8 mouse cellular contexts compared by ENCODE assay signal in the genomic region with DNA sequence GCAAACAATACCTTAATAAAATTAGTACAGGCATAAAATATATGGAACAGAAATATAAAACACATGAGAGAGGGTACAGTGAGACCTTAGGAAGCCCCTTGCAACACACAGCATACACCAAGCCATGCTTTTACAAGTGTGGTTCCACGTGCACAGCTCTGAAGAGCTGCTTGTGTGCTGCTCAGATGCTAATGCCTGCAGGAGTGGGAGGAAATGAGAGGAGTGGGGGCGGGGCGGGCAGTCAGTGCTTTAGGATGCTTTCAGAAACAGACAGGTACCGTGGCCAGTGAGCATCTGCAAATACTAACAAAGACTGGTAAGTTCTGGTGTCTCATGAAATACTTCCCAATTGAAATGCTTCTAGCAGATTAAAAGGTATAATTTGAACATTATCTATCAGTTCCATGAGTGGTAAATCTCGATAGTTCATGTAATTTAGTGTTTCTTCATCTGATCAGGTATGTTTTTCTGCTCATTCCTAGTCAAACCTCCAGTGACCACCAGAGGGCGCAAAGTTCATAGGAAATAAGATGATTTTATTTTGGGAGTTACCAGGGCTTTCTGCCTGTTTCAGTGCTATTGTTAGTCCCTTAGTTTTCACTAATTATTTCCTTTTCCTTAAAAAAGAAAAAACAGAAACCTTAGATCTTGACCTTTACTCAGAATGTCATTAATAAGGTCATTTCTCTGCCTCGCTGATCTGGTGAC. TPM values are rescaled to one million over a fixed set of nuclear protein-coding genes. Genes with fewer than 3 reads are reported as not detected.
DNase-seq lines count a peak whose midpoint lies in the region; ATAC-seq lines count a peak whose summit lies in the region.

No protein-coding gene starts in this region.

- DNase-seq in B cell, adult 2 months = peak; percentile 65 to 71
- DNase-seq in MN1 (ENCODE audit: low spot score) = peak; percentile 85
- DNase-seq in cerebellum, adult 8-10 months = peak; percentile 77
- peak; percentile 67 for DNase-seq in forelimb bud, embryonic 11.5 days (ENCODE audit: low read depth, low spot score)
- peak; percentile 73 for DNase-seq in kidney, adult 9 months
- peak; percentile 43 to 55 for DNase-seq in thymus, postnatal 36 days

- H3K9me3 ChIP-seq in limb, embryonic 12.5 days = no peaks in the 10 kb centered on the region
- no peaks in the 10 kb centered on the region for H3K9me3 ChIP-seq in neural tube, embryonic 14.5 days (ENCODE audit: control insufficient read depth, low read length)

- H3K27ac ChIP-seq in limb, embryonic 12.5 days = no peak overlapping the region
- no peak overlapping the region for H3K27ac ChIP-seq in neural tube, embryonic 14.5 days (ENCODE audit: low read depth, low read length)

- H3K36me3 ChIP-seq in limb, embryonic 12.5 days = peaks cover 21% of the 10 kb centered on the region; the same call in 1 of the 2 replicates
- no peaks in the 10 kb centered on the region for H3K36me3 ChIP-seq in neural tube, embryonic 14.5 days (ENCODE audit: control insufficient read depth, insufficient read depth, low read length)

- peak; percentile 71; the same call in 1 of the 2 replicates for ATAC-seq in limb, embryonic 12.5 days (ENCODE audit: insufficient number of reproducible peaks, insufficient read depth, low FRiP score, low TSS enrichment, low read depth)
- peak; percentile 54; the same call in 1 of the 2 replicates for ATAC-seq in neural tube, embryonic 14.5 days (ENCODE audit: low read depth)

- 26% methylated on average over 7 of the region's 7 CpGs for WGBS in limb, embryonic 12.5 days
- 27% methylated on average over 7 of the region's 7 CpGs for WGBS in neural tube, embryonic 14.5 days

- no peaks in the 10 kb centered on the region for H3K4me1 ChIP-seq in limb, embryonic 12.5 days (replicated peaks)
- no peaks in the 10 kb centered on the region for H3K4me1 ChIP-seq in neural tube, embryonic 14.5 days (ENCODE audit: control insufficient read depth, insufficient read depth, low read length)

- no peaks in the 10 kb centered on the region for H3K27me3 ChIP-seq in limb, embryonic 12.5 days
- no peaks in the 10 kb centered on the region for H3K27me3 ChIP-seq in neural tube, embryonic 14.5 days (ENCODE audit: control insufficient read depth, insufficient read depth, low read length)

- no peak overlapping the region for H3K4me3 ChIP-seq in limb, embryonic 12.5 days (replicated peaks)
- H3K4me3 ChIP-seq in neural tube, embryonic 14.5 days (ENCODE audit: low read depth, low read length) = no peak overlapping the region

- H3K9ac ChIP-seq in limb, embryonic 12.5 days (replicated peaks) = no peak overlapping the region
- H3K9ac ChIP-seq in neural tube, embryonic 14.5 days (replicated peaks; ENCODE audit: low read depth, low read length) = no peak overlapping the region

- H3K4me2 ChIP-seq in limb, embryonic 12.5 days = no peak overlapping the region
- no peak overlapping the region for H3K4me2 ChIP-seq in neural tube, embryonic 14.5 days (ENCODE audit: low read depth, low read length)

RNA-seq across cellular contexts. Expression of a gene that starts 17.2 kb away (rescaled TPM):
- polyA plus RNA-seq in limb, embryonic 12.5 days (2016; fragmentation: Nextera tagmentation; extraction: Ambion mirVana) = 103 and 108 TPM in 2 replicates
- polyA plus RNA-seq in neural tube, embryonic 14.5 days (2014; fragmentation: Nextera tagmentation; extraction: Ambion mirVana) = 103 and 108 TPM in 2 replicates
